Mouse (Mus musculus) C2C12 (cell line): ENCODE measurements around the gene Prrt1. TPM values are rescaled to one million over a fixed set of nuclear protein-coding genes. Genes with fewer than 3 reads are reported as not detected.

Experiments used
- H3K27me3 ChIP-seq: one replicate; pipeline ENCODE4 v1.6.1; 2011; ENCODE audit not compliant: control insufficient read depth, insufficient read depth, insufficient read length
- H3K36me3 ChIP-seq: one replicate; pipeline ENCODE4 v1.6.1; 2011; ENCODE audit not compliant: control insufficient read depth, insufficient read depth
- H3K4me3 ChIP-seq: one replicate; pipeline ENCODE4 v1.5.1; 2011; ENCODE audit warnings: mild to moderate bottlenecking, control low read depth; ENCODE audit not compliant: poor library complexity, insufficient read depth, severe bottlenecking
- H3K79me2 ChIP-seq: one replicate; pipeline ENCODE4 v1.6.1; 2011; ENCODE audit not compliant: control insufficient read depth, insufficient read depth
- H3K79me3 ChIP-seq: one replicate; pipeline ENCODE4 v1.6.1; 2011; ENCODE audit warnings: low read depth, control low read depth
- H3ac ChIP-seq: one replicate; pipeline ENCODE3; 2011; ENCODE audit warnings: low read depth; ENCODE audit not compliant: control insufficient read depth, insufficient read length
- CEBPB ChIP-seq: IDR thresholded peaks from one replicate; pipeline ENCODE4 v1.6.1; 2011; ENCODE audit warnings: low read depth, mild to moderate bottlenecking, control low read depth, moderate library complexity
- CTCF ChIP-seq: IDR thresholded peaks from one replicate; pipeline ENCODE4 v1.5.1; 2011; ENCODE audit not compliant: control insufficient read depth, insufficient read depth, insufficient read length
- FOSL1 ChIP-seq: IDR thresholded peaks from one replicate; pipeline ENCODE4 v1.8.0; 2011; ENCODE audit warnings: mild to moderate bottlenecking, low read length; ENCODE audit not compliant: poor library complexity, insufficient read depth, severe bottlenecking
- MAX ChIP-seq: IDR thresholded peaks from one replicate; pipeline ENCODE4 v1.6.1; 2011; ENCODE audit warnings: mild to moderate bottlenecking, control low read depth
- MYOD1 ChIP-seq: IDR thresholded peaks from one replicate; pipeline ENCODE4 v1.6.1; 2011; ENCODE audit warnings: low read depth; ENCODE audit not compliant: control insufficient read depth, insufficient read length
- MYOG ChIP-seq: IDR thresholded peaks from one replicate; pipeline ENCODE4 v1.6.1; 2011; ENCODE audit not compliant: control insufficient read depth, insufficient read length; ENCODE audit errors: extremely low read depth
- USF1 ChIP-seq: IDR thresholded peaks from one replicate; pipeline ENCODE4 v1.6.1; 2011; ENCODE audit warnings: low read depth, mild to moderate bottlenecking, control low read depth, moderate library complexity
- polyA plus RNA-seq: library from polyadenylated mRNA; unstranded; fragments of >200 nt; fragmentation: generic; extraction: Trizol; gene quantifications from one replicate; pipeline ENCODE4 v1.2.1, GENCODE M21; 2012; ENCODE audit warnings: missing spikeins

The Prrt1 gene
- polyA plus RNA-seq, 1 experiment, result not detected

GRCm38 (mm10) chr17:34606186-34607039 is 22.9 kb upstream of the Prrt1 start:
- Histone ChIP-seq H3K36me3 (peaks cover 6% of the 10 kb centered on the region), H3K4me3 (peak overlapping the region; percentile 84), H3K27me3 (no peaks in the 10 kb centered on the region), H3K79me3 (peaks cover 24% of the 10 kb centered on the region), H3ac (peak overlapping the region; percentile 77), H3K79me2 (peaks cover 54% of the 10 kb centered on the region)
- TF ChIP-seq USF1 (no peak), CTCF (no peak), MYOG (no peak), CEBPB (no peak), FOSL1 (no peak), MAX (no peak), MYOD1 (no peak)

GRCm38 (mm10) chr17:34607997-34608396 is 21.3 kb upstream of the Prrt1 start:
- Histone ChIP-seq H3K79me2 (peaks cover 44% of the 10 kb centered on the region), H3K27me3 (no peaks in the 10 kb centered on the region), H3ac (no peak overlapping the region), H3K4me3 (no peak overlapping the region), H3K79me3 (peaks cover 23% of the 10 kb centered on the region), H3K36me3 (peaks cover 12% of the 10 kb centered on the region)
- TF ChIP-seq MYOD1, result no peak
- TF ChIP-seq MAX, result no peak
- no peak for TF ChIP-seq MYOG
- TF ChIP-seq CEBPB, result no peak
- no peak for TF ChIP-seq USF1
- no peak for TF ChIP-seq CTCF
- no peak for TF ChIP-seq FOSL1

- Histone ChIP-seq H3K27me3 (no peaks in the 10 kb centered on the region), H3K4me3 (no peak overlapping the region), H3ac (no peak overlapping the region), H3K36me3 (peaks cover 12% of the 10 kb centered on the region), H3K79me2 (peaks cover 39% of the 10 kb centered on the region), H3K79me3 (peaks cover 23% of the 10 kb centered on the region)
- no peak for TF ChIP-seq MYOD1
- TF ChIP-seq MYOG, result no peak
- no peak for TF ChIP-seq CEBPB
- TF ChIP-seq USF1, result no peak
- TF ChIP-seq MAX, result no peak
- TF ChIP-seq CTCF, result no peak
- TF ChIP-seq FOSL1, result no peak
Observed at GRCm38 (mm10) chr17:34611050-34611449, 18.3 kb upstream of the Prrt1 start.

- Histone ChIP-seq H3K27me3 (no peaks in the 10 kb centered on the region), H3K79me3 (peaks cover 4% of the 10 kb centered on the region), H3K79me2 (peaks cover 18% of the 10 kb centered on the region), H3ac (no peak overlapping the region), H3K36me3 (peaks cover 12% of the 10 kb centered on the region), H3K4me3 (no peak overlapping the region)
- no peak for TF ChIP-seq MAX
Observed at GRCm38 (mm10) chr17:34613054-34613645, 16.2 kb upstream of the Prrt1 start.

- Histone ChIP-seq H3K4me3 (no peak overlapping the region), H3K79me3 (peaks cover 3% of the 10 kb centered on the region), H3K27me3 (no peaks in the 10 kb centered on the region), H3K36me3 (peaks cover 12% of the 10 kb centered on the region), H3K79me2 (peaks cover 12% of the 10 kb centered on the region), H3ac (no peak overlapping the region)
- TF ChIP-seq CTCF, result no peak
- no peak for TF ChIP-seq MYOD1
- TF ChIP-seq MAX, result no peak
- TF ChIP-seq MYOG, result no peak
- TF ChIP-seq FOSL1, result no peak
- TF ChIP-seq CEBPB, result no peak
- no peak for TF ChIP-seq USF1
Observed at GRCm38 (mm10) chr17:34613830-34614229, 15.5 kb upstream of the Prrt1 start.

- H3K4me3 ChIP-seq, result no peak within 1 kb of the TSS
- H3ac ChIP-seq, result no peak within 1 kb of the TSS
- no peaks in the 10 kb centered on the region for H3K27me3 ChIP-seq
- H3K79me2 ChIP-seq, result no peaks in the 10 kb centered on the region
- H3K79me3 ChIP-seq, result no peaks in the 10 kb centered on the region
- TF ChIP-seq FOSL1 (no peak), MAX (no peak), CEBPB (no peak), USF1 (no peak)
- peaks cover 7% of the 10 kb centered on the region for H3K36me3 ChIP-seq
Observed at GRCm38 (mm10) chr17:34615871-34616270, 13.5 kb upstream of the Prrt1 start, which contains the start of gene Egfl8. Egfl8 (minus strand) TSS chr17:34615971.
